Mouse (Mus musculus): Measurements from ENCODE around the gene Slc38a4. TPM values are rescaled to one million over a fixed set of nuclear protein-coding genes. Genes with fewer than 3 reads are reported as not detected.

Gene Slc38a4
- polyA plus RNA-seq (2015; fragmentation: Nextera tagmentation; extraction: Ambion mirVana) = 61.9 and 67.9 TPM in 2 replicates

DNA sequence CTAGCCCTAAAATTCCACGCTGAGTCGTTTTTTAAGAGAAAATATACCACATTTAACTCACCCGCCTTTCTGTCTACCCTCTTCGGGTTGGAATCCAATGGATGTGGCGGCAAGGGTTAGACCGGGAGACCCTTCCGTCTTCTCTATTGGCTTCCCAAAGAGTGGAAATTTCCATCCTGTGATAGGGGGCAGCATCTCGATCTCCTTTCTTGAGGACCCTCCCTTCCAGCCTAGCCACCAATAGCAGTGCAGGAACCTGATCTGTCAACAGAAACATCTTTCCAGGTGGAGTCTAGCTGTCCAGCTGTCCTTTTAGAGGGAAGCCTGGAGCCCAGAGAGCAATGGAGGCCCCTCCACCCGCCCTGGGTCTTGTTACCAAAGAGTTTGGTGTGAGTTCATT is at the start of gene Slc38a4:
TSS of gene Slc38a4 (minus strand) at position 163 of the 400 bp plus-strand sequence.
- Histone ChIP-seq H3K9me3 (replicated peaks) (no peaks in the 10 kb centered on the region), H3K27ac (replicated peaks) (0 out of 2 replicates have a peak within 1 kb of the TSS, but pooled peaks have one; percentile 24), H3K4me2 (peak within 1 kb of the TSS; percentile 39), H3K4me1 (replicated peaks) (peaks cover 12% of the 10 kb centered on the region), H3K27me3 (peaks cover 28% of the 10 kb centered on the region), H3K9ac (peak within 1 kb of the TSS; percentile 27), H3K36me3 (replicated peaks) (no peaks in the 10 kb centered on the region), H3K4me3 (replicated peaks) (peak within 1 kb of the TSS; percentile 45)
- 35% methylated on average over 9 of the region's 9 CpGs for WGBS (ENCODE audit: insufficient replicate concordance)
- 0 out of 2 replicates have a peak, but pooled peaks have one; percentile 30 for ATAC-seq (ENCODE audit: insufficient read depth)

DNA sequence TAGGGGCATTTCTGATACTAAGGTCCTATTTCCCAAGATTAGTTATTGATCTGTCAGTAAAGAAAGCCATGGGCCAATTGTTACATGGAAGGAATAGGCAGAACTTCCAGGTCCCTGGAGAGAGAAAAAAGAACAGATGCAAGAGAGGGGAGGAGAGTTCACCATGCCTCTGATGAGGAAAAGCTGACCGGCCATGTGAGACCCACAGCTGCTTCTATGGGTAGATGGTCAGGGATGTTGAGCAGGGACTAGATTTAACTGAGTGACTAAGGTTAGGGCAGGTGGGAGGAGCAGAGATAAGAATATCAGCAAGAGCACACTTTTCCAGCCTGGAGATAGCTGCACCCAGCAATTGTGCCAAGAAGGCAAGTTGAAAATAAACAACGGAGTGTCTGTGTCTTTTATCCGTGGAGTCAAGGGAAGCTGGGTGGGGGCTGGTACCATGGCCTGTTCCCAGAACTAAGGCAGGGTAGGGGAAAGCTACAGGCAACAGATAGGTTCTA is 49.2 kb upstream of the Slc38a4 start:
- Histone ChIP-seq H3K9ac (no peak overlapping the region), H3K36me3 (replicated peaks) (no peaks in the 10 kb centered on the region), H3K4me1 (replicated peaks) (peaks cover 11% of the 10 kb centered on the region; the same call in 1 of the 2 replicates), H3K27me3 (no peaks in the 10 kb centered on the region), H3K4me2 (no peak overlapping the region), H3K4me3 (replicated peaks) (no peak overlapping the region), H3K27ac (replicated peaks) (no peak overlapping the region), H3K9me3 (replicated peaks) (no peaks in the 10 kb centered on the region)
- no peak for ATAC-seq (ENCODE audit: insufficient read depth)
- WGBS (ENCODE audit: insufficient replicate concordance) = 34% methylated on average over 3 of the region's 3 CpGs

DNA sequence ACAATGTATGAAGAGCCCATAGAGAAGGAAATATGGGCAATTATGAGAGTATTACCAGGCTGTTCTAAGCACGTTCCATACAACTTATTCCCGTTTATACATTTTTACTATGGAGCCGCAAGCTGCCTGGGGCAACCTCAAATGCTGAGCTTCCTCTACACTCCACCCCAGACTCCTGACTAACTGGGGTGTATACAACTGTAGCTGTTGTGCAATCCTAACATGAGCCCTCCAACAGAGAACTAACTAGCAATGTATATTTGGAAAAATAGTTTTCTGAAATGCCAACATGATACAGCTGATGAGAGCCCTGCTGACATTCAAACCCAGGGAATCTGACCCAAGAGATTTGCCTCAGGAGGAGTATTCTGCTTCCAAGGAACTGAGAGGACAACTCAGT is 48.3 kb upstream of the Slc38a4 start:
- peaks cover 11% of the 10 kb centered on the region; the same call in 1 of the 2 replicates for H3K4me1 ChIP-seq (replicated peaks)
- ATAC-seq (ENCODE audit: insufficient read depth) = no peak
- H3K27me3 ChIP-seq = no peaks in the 10 kb centered on the region
- no peak overlapping the region for H3K4me2 ChIP-seq
- no peak overlapping the region for H3K9ac ChIP-seq
- H3K27ac ChIP-seq (replicated peaks) = no peak overlapping the region
- H3K4me3 ChIP-seq (replicated peaks) = no peak overlapping the region
- WGBS (ENCODE audit: insufficient replicate concordance) = 51% methylated on average over 3 of the region's 3 CpGs
- no peaks in the 10 kb centered on the region for H3K9me3 ChIP-seq (replicated peaks)
- no peaks in the 10 kb centered on the region for H3K36me3 ChIP-seq (replicated peaks)

DNA sequence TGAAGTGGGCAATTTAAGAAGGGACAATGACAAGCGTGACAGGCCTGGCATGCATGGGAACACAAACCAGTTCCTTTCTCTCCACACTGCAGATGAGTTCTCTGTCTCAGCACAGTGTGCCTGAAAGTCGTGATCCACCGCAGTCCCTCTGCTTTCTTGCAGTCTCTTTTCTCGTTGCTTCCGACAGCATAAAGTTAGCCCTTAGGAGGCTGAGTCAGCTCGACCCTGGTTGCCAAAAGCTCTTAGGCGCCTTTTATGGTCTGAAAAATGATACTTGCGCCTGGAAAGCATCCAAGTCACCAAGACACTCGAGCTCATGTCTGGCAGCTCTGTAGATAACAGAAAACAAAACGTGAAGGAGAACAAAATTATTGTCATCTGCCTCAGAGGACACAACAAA is 47.1 kb upstream of the Slc38a4 start:
- Histone ChIP-seq H3K9me3 (replicated peaks) (no peaks in the 10 kb centered on the region), H3K36me3 (replicated peaks) (no peaks in the 10 kb centered on the region), H3K4me3 (replicated peaks) (no peak overlapping the region), H3K9ac (no peak overlapping the region), H3K27me3 (no peaks in the 10 kb centered on the region), H3K27ac (replicated peaks) (no peak overlapping the region), H3K4me2 (no peak overlapping the region), H3K4me1 (replicated peaks) (peaks cover 11% of the 10 kb centered on the region; the same call in 1 of the 2 replicates)
- no peak for ATAC-seq (ENCODE audit: insufficient read depth)
- 53% methylated on average over 10 of the region's 10 CpGs for WGBS (ENCODE audit: insufficient replicate concordance)

DNA sequence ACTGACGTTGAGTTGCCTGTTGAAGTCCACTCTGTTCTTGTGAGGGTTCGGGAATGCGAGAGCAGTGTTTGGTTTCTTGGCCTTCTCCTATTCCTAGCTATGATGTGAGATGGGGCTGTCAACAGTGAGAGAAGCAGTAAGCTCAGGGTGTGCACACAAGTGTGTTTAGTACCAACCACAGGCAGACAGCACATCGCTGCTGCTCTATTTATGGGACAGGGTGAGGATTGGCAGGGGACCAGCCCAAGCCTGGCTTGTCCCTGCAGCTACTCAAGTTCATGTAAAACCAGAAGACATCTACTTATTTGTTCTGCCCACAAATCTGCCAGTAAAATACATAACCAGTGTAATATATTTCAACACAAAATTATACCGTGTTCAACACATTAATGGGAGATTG is 46.4 kb upstream of the Slc38a4 start:
- no peak overlapping the region for H3K9ac ChIP-seq
- no peak overlapping the region for H3K4me3 ChIP-seq (replicated peaks)
- H3K27ac ChIP-seq (replicated peaks) = no peak overlapping the region
- WGBS (ENCODE audit: insufficient replicate concordance) = 75% methylated on average over 5 of the region's 5 CpGs
- no peaks in the 10 kb centered on the region for H3K36me3 ChIP-seq (replicated peaks)
- H3K4me2 ChIP-seq = no peak overlapping the region
- no peak for ATAC-seq (ENCODE audit: insufficient read depth)
- H3K27me3 ChIP-seq = no peaks in the 10 kb centered on the region
- H3K4me1 ChIP-seq (replicated peaks) = peaks cover 11% of the 10 kb centered on the region; the same call in 1 of the 2 replicates
- H3K9me3 ChIP-seq (replicated peaks) = no peaks in the 10 kb centered on the region

DNA sequence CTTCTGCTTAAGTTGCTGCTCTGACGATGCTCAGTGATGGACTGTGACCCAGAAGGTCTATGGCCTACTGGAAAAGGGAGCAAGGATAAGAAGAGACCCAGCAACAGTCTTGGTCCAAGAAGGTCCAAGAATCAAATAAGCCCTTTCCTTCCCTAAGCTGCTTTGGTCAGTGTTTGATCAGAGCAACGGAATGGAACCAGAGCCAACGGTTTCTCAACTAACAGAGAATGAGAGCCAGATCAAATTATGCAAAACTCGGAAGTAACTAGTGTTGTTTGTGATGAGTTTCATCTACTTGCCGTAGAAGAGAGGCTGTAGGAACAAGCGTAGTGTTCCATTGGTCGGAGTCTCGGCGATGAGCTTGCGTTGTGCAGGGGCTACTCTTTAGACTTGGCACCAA is 43.3 kb upstream of the Slc38a4 start:
- Histone ChIP-seq H3K27me3 (no peaks in the 10 kb centered on the region), H3K27ac (replicated peaks) (no peak overlapping the region), H3K9me3 (replicated peaks) (no peaks in the 10 kb centered on the region), H3K9ac (no peak overlapping the region), H3K36me3 (replicated peaks) (no peaks in the 10 kb centered on the region), H3K4me2 (no peak overlapping the region), H3K4me3 (replicated peaks) (no peak overlapping the region), H3K4me1 (replicated peaks) (peaks cover under 1% of the 10 kb centered on the region; the same call in 1 of the 2 replicates)
- WGBS (ENCODE audit: insufficient replicate concordance) = 81% methylated on average over 10 of the region's 10 CpGs
- no peak for ATAC-seq (ENCODE audit: insufficient read depth)

DNA sequence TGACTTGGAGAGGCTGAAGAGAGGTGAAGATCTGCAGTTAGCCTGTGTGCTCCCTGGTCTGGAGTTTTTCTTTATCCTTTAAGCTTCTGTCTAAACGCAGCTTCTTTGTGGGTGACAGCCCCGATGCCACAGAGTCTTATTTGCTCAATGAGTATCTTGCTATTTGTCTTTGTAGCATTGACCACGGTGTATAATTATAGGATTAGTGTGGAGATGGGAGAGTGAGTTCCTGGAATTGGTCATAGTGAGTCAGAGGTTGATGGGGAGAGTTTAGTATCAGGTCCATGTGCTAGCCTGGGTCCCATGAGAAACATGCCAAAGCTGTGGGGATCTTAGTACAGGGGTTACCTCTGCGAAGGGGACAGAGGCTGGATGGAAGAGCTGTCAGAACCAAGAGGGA is 41.8 kb upstream of the Slc38a4 start:
- 55% methylated on average over 4 of the region's 4 CpGs for WGBS (ENCODE audit: insufficient replicate concordance)

DNA sequence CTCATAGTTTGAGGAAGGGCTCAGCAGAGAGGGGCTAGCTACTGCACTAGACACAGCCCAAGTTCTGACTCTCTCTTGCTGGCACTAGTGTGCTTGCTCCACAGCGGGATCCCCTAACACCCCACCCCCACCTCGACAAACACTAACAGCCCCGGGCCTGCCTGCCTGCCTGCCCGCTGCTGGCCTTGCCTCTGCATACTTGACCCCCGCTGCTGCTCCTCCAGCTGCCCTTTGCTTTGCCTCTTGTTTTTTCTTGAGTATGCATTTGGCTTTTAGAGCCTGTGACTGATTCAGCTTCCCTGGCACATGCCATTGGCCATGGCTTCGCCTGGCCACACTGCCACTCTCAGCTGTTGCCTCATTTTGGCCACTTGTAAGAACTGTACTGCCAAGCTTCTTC is 33.8 kb upstream of the Slc38a4 start:
- 31% methylated on average over 6 of the region's 6 CpGs for WGBS (ENCODE audit: insufficient replicate concordance)
- H3K27ac ChIP-seq (replicated peaks) = no peak overlapping the region
- ATAC-seq (ENCODE audit: insufficient read depth) = peak; percentile 34; the same call in 1 of the 2 replicates

More for the DNA sequence above, 41.8 kb upstream of the Slc38a4 start:
- no peak for ATAC-seq (ENCODE audit: insufficient read depth)
- Histone ChIP-seq H3K9ac (no peak overlapping the region), H3K4me3 (replicated peaks) (no peak overlapping the region), H3K36me3 (replicated peaks) (no peaks in the 10 kb centered on the region), H3K27me3 (no peaks in the 10 kb centered on the region), H3K4me1 (replicated peaks) (no peaks in the 10 kb centered on the region), H3K4me2 (no peak overlapping the region), H3K9me3 (replicated peaks) (no peaks in the 10 kb centered on the region), H3K27ac (replicated peaks) (no peak overlapping the region)

DNA sequence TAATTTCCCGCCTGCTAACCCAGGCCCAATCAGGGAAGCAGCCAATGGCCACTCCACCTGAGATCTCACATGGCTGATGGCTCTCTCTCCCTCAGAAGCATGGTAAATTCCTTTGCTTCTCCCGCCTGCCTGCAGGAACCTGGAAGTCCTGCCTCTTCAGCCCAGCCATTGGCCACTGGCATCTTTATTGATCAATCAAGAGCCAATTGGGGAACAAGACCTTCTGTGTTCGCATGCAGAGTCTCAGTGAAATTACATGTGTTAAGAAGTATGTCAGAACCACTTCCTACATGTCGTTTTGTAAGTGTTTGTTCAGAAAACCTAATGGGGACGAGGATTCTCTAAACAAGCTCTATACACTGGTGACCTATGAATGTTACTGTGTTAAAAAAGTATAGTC is 30.1 kb upstream of the Slc38a4 start:
- no peak overlapping the region for H3K4me2 ChIP-seq
- H3K9me3 ChIP-seq (replicated peaks) = no peaks in the 10 kb centered on the region
- ATAC-seq (ENCODE audit: insufficient read depth) = no peak
- H3K4me1 ChIP-seq (replicated peaks) = peaks cover 3% of the 10 kb centered on the region; the same call in 1 of the 2 replicates
- H3K4me3 ChIP-seq (replicated peaks) = no peak overlapping the region
- WGBS (ENCODE audit: insufficient replicate concordance) = 33% methylated on average over 5 of the region's 5 CpGs
- H3K27me3 ChIP-seq = no peaks in the 10 kb centered on the region
- no peaks in the 10 kb centered on the region for H3K36me3 ChIP-seq (replicated peaks)
- H3K27ac ChIP-seq (replicated peaks) = no peak overlapping the region
- no peak overlapping the region for H3K9ac ChIP-seq

More for the DNA sequence above, 33.8 kb upstream of the Slc38a4 start:
- no peak overlapping the region for H3K4me2 ChIP-seq
- H3K27me3 ChIP-seq = no peaks in the 10 kb centered on the region
- no peak overlapping the region for H3K4me3 ChIP-seq (replicated peaks)
- H3K4me1 ChIP-seq (replicated peaks) = peaks cover 3% of the 10 kb centered on the region; the same call in 1 of the 2 replicates
- no peaks in the 10 kb centered on the region for H3K36me3 ChIP-seq (replicated peaks)
- no peak overlapping the region for H3K9ac ChIP-seq
- H3K9me3 ChIP-seq (replicated peaks) = no peaks in the 10 kb centered on the region

DNA sequence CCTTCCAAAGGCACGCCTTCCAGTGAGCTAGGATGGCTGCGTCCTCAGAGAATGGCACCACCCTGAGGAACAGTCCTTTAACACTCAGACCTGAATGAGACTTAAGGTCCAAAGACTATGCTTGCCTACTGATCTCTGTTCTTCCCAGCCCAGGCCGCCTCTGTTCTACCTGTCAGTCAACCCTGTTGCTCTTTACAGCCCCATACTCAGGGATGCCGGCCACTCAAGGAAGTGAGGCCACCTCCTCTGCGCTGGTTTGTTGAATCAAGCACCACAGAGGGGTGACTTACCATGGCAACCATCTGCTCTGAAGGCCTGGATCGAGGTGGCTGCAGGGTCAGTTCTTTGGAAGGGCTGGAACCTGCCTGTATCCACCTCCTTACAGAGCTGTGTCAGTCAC is 21.9 kb upstream of the Slc38a4 start:
- no peak overlapping the region for H3K9ac ChIP-seq
- WGBS (ENCODE audit: insufficient replicate concordance) = 63% methylated on average over 6 of the region's 6 CpGs

DNA sequence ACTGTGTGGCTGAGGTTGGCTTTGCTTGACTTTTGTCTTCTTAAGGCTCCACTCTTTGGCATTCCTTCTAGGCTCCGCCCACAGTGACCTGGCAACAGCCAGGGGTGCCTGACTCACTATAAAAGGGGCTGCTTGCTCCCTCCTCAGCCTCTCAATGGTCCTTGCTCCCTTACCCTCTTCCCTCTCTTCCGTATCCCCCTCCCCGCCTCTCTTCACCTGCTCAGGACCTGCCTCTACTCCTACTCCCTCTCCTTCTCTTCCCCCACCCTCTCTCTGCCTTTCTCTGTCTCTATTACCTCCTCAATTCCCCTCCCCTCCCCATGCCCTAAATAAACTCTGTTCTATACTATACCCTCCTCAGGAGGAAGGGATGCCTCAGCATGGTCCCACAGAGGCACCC is 20.3 kb upstream of the Slc38a4 start:
- WGBS (ENCODE audit: insufficient replicate concordance) = 62% methylated on average over 3 of the region's 3 CpGs
- ATAC-seq (ENCODE audit: insufficient read depth) = no peak

More for the DNA sequence above, 21.9 kb upstream of the Slc38a4 start:
- ATAC-seq (ENCODE audit: insufficient read depth) = no peak
- Histone ChIP-seq H3K4me2 (no peak overlapping the region), H3K27me3 (no peaks in the 10 kb centered on the region), H3K4me3 (replicated peaks) (no peak overlapping the region), H3K4me1 (replicated peaks) (peaks cover 8% of the 10 kb centered on the region; the same call in 1 of the 2 replicates), H3K27ac (replicated peaks) (no peak overlapping the region), H3K36me3 (replicated peaks) (no peaks in the 10 kb centered on the region), H3K9me3 (replicated peaks) (no peaks in the 10 kb centered on the region)

DNA sequence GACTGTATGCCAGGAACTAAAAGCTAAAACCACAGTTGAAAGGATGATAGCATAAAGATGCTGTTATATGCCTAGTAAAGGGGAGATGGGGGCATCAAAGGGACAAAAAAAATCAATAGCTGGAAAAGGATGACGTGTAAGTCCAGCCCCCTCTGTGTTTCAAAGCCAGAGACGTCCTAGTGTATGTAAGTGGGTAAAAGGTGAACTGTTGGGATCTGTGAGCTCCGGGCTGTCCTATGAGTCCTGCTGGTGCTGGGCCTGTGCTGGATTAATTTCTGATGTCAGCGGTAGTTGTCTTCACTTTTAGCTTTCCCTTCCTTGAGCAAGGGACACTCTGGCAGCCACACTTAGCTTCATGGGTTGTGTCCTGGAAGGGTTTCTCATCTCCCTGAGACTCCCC is 19.5 kb upstream of the Slc38a4 start:
- Histone ChIP-seq H3K27me3 (no peaks in the 10 kb centered on the region), H3K27ac (replicated peaks) (no peak overlapping the region), H3K36me3 (replicated peaks) (no peaks in the 10 kb centered on the region), H3K9ac (no peak overlapping the region), H3K4me2 (no peak overlapping the region), H3K9me3 (replicated peaks) (no peaks in the 10 kb centered on the region), H3K4me1 (replicated peaks) (peaks cover 8% of the 10 kb centered on the region; the same call in 1 of the 2 replicates), H3K4me3 (replicated peaks) (no peak overlapping the region)
- ATAC-seq (ENCODE audit: insufficient read depth) = peak; percentile 57; the same call in 1 of the 2 replicates
- WGBS (ENCODE audit: insufficient replicate concordance) = 52% methylated on average over 4 of the region's 4 CpGs

More for the DNA sequence above, 20.3 kb upstream of the Slc38a4 start:
- H3K27ac ChIP-seq (replicated peaks) = no peak overlapping the region
- H3K4me3 ChIP-seq (replicated peaks) = no peak overlapping the region
- H3K36me3 ChIP-seq (replicated peaks) = no peaks in the 10 kb centered on the region
- no peaks in the 10 kb centered on the region for H3K9me3 ChIP-seq (replicated peaks)
- H3K4me1 ChIP-seq (replicated peaks) = peaks cover 8% of the 10 kb centered on the region; the same call in 1 of the 2 replicates
- H3K4me2 ChIP-seq = no peak overlapping the region
- no peak overlapping the region for H3K9ac ChIP-seq
- no peaks in the 10 kb centered on the region for H3K27me3 ChIP-seq

Data from liver, embryonic 15.5 days (tissue).